ENCODE assay signal across 23 mouse cellular contexts in the genomic region with DNA sequence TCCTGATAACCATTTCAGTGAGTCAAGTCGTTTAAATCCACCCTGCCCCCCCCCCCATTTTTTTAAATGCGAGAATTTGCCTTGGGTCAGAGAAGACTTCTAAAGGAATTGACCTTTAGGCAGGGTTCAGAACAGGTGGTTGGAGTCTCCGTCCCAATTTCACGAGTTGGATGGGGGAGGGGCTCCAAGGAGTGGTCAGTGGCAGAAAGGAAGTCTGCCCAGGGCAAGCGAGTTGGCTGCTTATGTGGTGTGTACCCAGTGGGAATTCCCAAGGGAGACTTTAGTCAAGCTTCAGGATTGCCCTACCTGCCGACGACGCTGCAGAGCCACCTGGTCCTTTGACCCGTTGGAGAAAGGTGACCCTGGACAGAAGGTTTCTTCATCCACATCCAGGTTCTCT. TPM values are rescaled to one million over a fixed set of nuclear protein-coding genes. Genes with fewer than 3 reads are reported as not detected.
"Had no signal": no experiment of that assay in that cellular context is flagged by ENCODE, and none has a peak within 500 bp of the region (broad histone marks: within the 10 kb centered on the region; RNA-seq: fewer than 3 reads in every experiment).

No protein-coding gene starts in this region.

- H3K9ac ChIP-seq: kidney, embryonic 15.5 days; liver, embryonic 13.5 days; midbrain, embryonic 12.5 days; midbrain, embryonic 15.5 days; neural tube, embryonic 12.5 days; neural tube, embryonic 15.5 days had no signal

- H3K27me3 ChIP-seq: kidney, embryonic 15.5 days; liver, embryonic 13.5 days; midbrain, embryonic 12.5 days; midbrain, embryonic 15.5 days; neural tube, embryonic 12.5 days; neural tube, embryonic 15.5 days had no signal

- H3K4me2 ChIP-seq: kidney, embryonic 15.5 days; midbrain, embryonic 12.5 days; midbrain, embryonic 15.5 days; neural tube, embryonic 12.5 days; neural tube, embryonic 15.5 days had no signal

- H3K4me3 ChIP-seq: kidney, embryonic 15.5 days; left cerebral cortex, adult 2 months; liver, embryonic 13.5 days; midbrain, embryonic 12.5 days; midbrain, embryonic 15.5 days; neural tube, embryonic 12.5 days; neural tube, embryonic 15.5 days had no signal

- H3K4me1 ChIP-seq: midbrain, embryonic 12.5 days; midbrain, embryonic 15.5 days; neural tube, embryonic 12.5 days; neural tube, embryonic 15.5 days had no signal

- H3K9me3 ChIP-seq: kidney, embryonic 15.5 days; liver, embryonic 13.5 days; midbrain, embryonic 12.5 days; midbrain, embryonic 15.5 days; neural tube, embryonic 12.5 days; neural tube, embryonic 15.5 days had no signal

- DNase-seq: kidney, postnatal 14 days; layer of hippocampus, postnatal 36 days; liver, embryonic 13.5 days; lung, adult 2 months; lung, postnatal 14 days; lung, postnatal 4 days; thymus, adult 2 months; thymus, postnatal 14 days; thymus, postnatal 4 days had no signal

- ATAC-seq: inflammation-experienced regulatory T-cells, adult 6 months; midbrain, embryonic 15.5 days had no signal

- H3K27ac ChIP-seq: kidney, embryonic 15.5 days; left cerebral cortex, adult 2 months; midbrain, embryonic 12.5 days; midbrain, embryonic 15.5 days; neural tube, embryonic 12.5 days; neural tube, embryonic 15.5 days had no signal

RNA-seq across cellular contexts. Expression of a gene that starts 10.2 kb away (rescaled TPM):
- total RNA-seq: layer of hippocampus, adult 8-10 months; left cerebral cortex, adult 2 months; left cerebral cortex, postnatal 10 days; left cerebral cortex, postnatal 36 days; liver, adult 2 months; megakaryocyte, adult 5-6 weeks had no signal
- polyA plus RNA-seq: inflammation-experienced regulatory T-cells, adult 6 months; liver, adult 2 months; small intestine, adult 2 months; spleen, adult 2 months had no signal

RNA-seq across cellular contexts. Expression of a gene that starts 50.6 kb away (rescaled TPM):
- polyA plus RNA-seq: inflammation-experienced regulatory T-cells, adult 6 months had no signal
